Mouse (Mus musculus) urinary bladder, postnatal 4 days (tissue): ENCODE measurements around the gene Snapc4.
"Not testable (repeated sequence)": the region's sequence is repeated elsewhere in the genome, so short reads cannot be mapped to it uniquely, and the experiment has no call there.

ENCODE experiments used
- DNase-seq, 2 experiments: peaks; one replicate each; pipeline ENCODE4 v3.0.0; 2021 to 2022; ENCODE audit warnings: low spot score in 2 of 2

The Snapc4 gene

DNA sequence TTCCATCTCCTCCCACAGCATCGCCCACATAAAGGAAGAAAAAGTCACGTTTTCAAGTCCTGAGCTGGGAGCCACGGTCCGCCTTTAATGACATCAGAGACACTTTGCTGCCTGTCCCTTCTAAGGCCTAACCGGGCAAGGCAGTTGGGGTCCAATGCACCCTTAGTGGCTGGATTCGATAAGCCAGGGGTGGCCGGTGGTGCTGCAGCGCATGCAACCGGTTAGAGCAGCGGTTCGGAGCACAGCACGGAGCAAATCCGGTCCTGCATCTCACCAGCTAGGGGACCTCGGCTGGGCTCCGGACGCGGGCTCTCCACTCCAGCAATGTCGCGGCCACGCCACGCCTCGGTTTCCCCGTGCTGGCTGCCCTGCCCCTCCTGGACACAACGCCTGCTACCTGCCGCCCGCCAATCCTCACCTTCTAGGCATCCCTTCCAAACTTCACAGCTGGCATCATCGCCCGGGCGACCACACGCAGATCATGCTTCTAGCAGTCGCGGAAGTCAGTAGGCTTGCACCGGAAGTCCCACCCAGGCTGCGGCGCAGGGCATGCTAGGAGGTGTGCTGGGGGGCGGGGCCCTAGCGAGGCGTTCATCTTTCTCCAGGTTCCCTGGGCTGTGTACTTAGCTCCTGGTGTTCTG, at the start of gene Snapc4:
Gene Snapc4 (minus strand): TSS at position 523 of the 641 bp plus-strand sequence.
- peak; percentile 77 to 82 for DNase-seq

DNA sequence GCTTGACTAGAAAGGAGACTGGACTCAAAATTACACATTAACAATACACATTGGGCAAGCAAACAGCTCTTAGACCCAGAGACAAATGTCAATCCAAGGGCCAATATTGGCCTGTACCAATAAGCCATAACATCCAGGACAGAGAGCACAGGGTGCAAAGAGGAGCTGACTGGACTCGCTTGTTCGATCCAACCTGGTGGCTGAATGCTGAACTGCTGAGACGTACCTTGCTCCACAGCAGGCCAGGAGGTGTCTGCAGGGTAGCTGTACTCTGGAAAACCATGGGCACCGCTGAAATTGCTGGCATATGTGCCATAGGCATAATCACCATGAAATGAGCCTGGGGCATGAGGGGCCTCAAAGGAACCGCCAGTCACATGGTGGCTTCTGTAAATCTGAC, 49.4 kb upstream of the Snapc4 start:
- no peak for DNase-seq

DNA sequence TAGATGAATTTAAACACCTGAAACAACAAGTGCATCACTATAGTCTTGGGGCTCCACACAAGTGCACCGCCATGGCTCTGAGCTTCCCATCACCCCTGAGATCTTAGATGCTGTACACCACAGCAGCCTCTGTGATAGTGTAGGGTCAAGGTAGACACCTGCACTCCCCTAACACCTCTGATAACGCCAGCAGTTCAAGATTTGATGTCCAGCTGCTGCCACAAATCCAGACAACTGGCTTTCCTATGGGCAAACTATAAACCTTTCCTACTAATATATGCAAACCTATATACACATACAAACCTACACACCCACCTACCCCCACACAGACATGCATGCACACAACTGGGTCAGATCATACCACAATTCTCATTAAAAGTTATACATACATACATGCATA, 44.1 kb upstream of the Snapc4 start:
- DNase-seq: no peak

DNA sequence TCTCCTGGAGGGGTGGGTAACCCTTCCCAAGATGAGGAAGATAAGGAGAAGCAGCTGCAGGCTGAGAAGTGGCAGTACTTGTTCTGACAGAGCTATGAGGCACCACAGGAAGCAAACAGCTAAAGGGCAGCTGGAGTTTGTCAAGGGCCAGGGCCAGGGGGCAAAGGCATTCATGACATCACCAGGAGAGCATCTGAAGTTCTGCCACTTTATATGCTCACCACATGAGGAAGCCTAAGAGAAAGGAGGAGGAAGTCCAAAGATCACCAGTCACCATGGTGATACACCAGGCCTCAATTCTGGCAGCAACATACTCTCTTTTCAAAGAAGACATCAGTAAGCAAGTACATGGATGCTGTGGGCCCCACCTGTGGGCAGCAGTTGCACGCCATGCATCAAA, 42.6 kb upstream of the Snapc4 start:
- DNase-seq: no peak

DNA sequence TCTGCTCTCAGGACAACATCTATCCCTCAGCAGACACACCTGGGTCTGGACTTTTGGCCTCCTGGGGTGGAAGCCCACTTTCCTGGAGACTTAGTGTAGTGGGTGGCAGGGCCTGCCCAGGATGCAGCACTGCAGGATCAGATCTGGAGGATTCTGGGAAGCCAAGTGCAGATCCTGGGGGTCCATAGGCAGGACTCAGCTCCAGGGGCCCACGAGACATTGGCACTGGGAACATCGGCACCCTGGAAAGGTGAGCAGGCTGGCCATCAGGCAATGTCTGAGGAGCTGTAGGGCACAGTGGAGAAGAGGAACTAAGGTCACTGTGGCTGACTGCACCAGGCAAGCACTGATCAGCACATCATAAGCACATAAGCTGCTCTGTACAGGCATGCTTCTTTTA, 41.5 kb upstream of the Snapc4 start:
- no peak for DNase-seq

DNA sequence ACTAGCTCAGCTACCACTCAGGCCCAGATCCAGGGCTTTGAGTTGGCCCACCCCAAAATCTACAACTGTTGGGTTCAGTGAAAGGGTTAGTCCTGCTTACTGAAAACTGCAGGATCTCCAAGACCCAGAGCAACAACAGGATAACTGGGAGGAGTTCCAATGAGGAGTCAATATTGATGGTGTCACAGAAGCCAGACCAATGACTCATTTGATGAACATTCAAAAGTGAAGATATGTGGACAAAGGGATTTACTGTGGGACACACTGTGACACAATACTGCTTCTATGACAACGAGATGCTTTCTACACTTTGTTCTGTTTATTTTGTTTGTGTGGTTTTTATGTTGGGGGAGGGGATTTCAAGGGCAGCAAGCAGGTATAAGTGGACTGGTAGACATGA, 37.7 kb upstream of the Snapc4 start:
- no peak for DNase-seq

DNA sequence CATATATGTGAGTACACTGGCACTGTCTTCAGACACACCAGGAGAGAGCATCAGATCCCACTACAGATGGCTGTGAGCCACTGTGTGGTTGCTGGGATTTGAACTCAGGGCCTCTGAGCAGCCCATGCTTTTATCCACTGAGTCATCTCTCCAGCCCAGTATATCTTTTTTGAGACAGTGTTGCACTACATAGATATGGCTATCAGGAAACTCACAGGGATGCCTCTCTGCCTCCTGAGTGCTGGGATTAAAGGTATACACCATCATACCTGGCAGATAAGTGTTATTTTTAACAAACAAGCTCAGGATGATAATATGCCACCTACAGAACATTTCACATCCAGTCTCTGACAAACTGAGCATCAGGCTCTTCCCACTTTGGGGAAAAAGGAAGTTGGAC, 36.6 kb upstream of the Snapc4 start:
- DNase-seq: no peak

DNA sequence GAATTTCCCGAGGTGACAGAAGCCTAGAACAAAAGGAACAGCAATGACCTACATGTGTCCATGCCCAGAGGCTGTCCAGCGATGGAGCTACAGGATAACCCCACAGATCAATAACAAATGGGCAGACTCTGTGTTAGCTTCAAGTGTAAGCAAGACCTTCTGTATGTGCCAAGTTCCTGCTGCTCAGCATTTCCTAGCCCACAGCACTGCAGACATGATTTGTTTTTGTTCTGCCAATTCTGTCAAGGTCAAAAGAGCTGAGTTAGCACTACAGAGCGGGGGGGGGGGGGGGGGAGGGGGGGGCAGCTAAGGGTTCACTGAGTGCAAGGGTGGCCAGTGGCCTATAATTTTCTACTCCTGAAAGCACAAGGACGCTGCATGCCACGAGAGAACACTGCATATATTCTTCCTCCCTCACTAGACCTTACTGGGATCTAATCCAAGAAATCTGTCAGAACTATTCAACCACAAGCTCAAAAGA, 30.5 kb upstream of the Snapc4 start:
- no peak for DNase-seq

DNA sequence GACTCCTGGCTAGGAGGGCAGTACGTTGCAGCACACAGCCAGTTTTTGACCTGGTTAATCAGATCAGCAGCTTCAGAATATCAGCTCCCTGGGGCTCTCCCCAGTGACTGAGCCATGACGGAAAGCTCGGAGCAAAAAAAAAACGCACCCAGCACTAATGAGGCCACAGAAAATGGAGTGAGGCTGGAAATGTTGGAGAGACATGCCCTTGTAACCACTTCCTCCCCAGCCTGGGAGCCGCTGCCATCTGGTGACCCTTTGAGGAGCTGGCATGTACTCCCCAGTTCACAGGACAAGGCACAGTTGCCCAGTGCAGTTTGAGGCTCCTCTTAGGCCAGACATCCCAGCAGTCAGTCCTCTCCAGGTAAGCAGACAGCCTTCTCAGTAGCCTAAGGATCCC, 29.6 kb upstream of the Snapc4 start:
- DNase-seq: no peak

DNA sequence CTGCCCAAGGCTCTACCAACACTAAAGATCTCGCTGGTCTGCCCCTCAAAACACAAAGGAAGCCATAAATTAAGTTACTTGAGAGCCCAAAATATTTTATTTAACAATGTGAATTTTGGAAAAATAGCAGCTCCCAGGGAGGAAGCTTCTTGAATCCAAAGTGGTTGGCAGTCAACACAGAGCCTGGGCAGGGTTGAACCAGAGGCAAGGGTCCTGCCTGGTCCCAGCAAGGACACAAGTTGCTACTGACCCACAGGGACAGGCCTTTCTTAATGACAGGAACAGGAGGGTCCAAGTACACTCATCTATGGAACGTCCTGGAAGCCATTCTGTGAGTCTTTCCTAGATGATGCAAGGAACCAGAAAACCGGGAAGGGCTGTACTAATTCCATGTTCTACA, 28.9 kb upstream of the Snapc4 start:
- DNase-seq: no peak

DNA sequence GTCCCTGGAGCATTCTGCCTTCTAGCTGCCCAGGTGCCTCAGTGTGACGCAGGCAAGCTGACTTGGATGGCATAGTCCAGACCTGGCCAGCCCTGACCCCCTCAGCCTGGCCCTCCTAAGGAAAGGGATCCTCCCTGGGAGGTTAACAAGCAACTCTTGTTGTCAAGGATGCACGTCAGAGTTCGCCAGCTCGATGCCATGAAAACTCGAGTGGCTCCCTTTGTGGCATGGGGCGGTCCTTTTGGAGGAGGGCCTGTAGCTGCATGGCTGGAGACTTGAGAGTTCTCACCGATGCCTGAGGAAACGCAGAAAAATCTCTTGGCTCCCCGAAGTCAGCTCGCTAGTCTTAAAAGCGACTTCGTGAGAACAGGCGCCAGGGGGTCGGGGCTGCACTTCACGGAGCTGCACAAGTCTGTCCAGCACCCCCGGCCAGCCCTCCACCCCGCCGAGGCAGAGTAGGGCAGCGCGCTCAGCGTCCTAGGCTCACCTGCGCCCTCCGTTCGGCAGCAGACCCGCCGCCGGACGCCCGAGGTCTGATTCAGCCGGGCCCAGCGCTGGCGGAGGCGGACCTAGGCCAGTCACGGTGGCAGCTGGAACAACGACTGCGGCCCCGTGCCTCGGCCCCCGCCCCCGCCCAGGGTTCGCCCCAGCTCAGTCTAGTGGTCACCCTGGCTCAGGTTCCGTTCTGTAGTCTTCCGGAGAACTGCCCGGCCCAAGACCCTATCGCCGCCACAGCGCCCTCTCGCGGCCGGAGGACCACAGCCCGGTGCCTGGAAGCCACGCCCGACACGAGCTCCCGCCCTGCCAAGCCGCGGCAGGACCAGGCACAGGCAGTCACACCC, 28.3 kb upstream of the Snapc4 start, which contains the start of gene Inpp5e:
Gene Inpp5e (minus strand): TSS at position 689 of the 842 bp plus-strand sequence.
- peak; percentile 96 to 98 for DNase-seq

DNA sequence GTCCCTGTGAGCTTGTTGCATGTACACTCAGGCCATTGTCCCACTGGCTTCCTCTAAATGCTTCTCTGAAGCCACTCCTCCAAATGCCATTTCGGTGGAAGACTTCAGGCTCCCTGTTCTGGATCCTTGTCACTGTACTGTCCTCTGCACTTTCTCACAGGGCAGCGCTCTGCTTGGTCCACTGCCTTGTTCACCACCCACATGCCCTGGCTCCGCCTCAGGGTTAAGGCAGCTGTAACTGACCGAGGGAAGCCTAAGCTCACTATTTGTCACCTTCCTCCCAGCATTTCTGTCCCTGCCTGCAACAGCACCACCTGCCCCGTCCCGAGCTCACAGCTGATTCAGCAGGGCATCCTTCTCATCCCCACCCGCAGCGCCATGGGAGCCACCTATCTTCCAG, 22.9 kb upstream of the Snapc4 start:
- DNase-seq: no peak

DNA sequence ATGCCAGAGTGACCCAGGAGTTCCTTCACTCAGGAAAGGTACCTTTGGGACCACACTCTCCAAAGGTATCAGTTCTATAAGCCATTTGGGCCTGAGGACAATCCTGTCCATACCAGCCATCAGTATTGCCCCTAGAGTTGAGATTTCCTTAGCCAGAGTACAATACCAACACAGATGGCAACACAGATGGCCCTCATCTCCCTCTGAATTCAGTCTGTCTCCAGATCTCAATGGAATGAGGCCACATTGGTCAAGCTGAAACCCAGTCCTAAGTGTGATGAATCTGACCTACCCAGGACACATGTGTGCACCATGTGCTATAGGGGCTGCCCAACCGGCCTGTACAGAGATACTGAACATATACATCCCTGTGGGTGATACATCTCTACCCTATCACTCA, 21.8 kb upstream of the Snapc4 start:
- no peak for DNase-seq

DNA sequence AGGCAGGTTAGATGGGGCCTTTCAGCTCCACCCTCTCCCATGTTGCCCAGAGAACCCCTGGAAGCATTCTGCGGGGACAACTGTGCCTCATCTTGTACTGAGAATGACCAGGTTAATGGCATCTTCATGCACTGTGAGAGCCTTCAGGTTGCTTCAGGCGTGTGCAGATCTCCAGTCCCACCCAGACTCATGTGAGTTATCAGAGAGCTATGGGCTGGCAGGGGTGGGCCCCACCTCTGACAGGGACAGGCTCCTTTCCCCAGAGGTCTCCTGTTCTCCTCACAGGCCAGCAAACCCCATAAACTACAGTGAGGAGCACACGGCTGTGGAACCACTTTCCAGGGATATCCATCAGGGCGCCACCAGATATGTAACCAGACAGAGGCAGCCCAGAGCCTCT, 20.6 kb upstream of the Snapc4 start:
- no peak for DNase-seq

DNA sequence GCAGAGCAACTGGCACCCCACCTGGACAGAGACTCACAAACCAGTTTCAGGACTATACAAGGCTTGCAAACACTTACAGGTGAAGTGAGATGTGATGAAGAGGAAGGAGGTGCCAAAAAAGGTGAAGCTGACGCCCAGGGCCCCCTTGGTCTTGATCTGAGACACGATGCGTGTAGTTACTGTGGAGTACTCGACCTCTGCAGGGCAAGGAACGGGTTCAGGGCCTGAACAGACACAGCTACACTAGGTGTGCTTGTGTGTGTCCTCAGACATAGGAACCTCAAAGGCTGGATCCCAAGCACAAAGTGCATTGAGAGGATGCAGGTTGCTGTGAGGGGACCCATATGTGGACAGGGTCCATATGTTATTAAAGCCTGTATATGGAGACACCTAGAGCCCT, 19.8 kb upstream of the Snapc4 start:
- no peak for DNase-seq

DNA sequence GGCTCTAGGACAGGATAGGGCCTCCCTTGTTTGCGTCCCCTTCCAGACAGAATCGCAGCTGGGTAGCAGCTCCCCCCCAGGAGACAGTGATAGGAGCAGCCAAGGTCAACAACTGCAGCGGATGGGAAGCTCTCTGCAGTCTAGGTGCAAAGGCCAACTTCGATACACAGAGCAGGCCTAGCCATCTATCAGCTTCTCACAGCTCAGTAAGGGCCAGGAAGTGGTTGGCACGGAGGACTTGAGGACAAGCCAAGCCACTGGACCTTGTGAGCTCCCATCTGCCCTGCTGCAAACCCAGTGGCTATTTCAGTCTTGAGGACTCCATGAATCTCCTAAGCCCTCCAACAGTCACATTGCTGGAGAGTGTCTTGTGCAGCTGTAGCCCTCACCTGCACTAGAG, 19.2 kb upstream of the Snapc4 start:
- no peak for DNase-seq

DNA sequence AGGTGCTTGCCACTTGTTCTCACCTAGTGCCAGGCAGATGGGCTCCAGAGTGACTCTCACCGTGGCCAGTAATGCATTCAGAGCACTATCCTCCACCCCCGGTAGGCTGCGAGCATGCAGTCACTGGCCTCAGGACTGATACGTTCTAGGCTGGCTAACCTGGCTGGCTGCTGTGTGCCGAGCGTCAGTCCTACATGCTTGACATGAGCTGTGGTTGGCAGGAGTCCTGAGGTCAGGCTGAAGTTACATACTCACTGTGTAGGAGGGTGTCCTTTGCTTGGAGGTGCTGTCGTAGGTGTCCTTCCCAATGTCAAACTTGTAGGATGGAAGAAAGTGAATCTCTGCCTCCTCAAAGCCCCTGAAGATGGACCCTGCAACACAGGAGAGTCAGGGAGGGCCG, 18.5 kb upstream of the Snapc4 start:
- no peak for DNase-seq

DNA sequence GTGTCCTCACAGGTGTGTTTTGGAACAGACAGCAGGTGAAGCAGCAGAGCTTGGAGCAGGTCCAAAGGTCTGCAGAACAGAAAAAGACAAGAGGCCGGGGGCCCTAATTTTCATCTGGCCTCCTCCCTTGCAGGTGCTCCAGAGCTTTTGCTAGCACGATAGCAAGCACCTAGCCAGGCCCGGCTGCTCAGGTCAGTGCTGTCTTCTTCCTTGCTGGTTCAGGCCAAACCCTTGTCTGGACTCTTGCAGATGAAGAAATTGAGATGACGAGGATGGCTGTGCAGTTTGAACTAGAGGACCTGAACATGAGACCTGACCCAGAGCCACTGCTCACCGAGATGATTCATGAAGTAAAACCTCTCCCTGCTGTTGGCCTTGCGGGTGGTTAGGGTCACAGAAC, 11.2 kb upstream of the Snapc4 start:
- no peak for DNase-seq

DNA sequence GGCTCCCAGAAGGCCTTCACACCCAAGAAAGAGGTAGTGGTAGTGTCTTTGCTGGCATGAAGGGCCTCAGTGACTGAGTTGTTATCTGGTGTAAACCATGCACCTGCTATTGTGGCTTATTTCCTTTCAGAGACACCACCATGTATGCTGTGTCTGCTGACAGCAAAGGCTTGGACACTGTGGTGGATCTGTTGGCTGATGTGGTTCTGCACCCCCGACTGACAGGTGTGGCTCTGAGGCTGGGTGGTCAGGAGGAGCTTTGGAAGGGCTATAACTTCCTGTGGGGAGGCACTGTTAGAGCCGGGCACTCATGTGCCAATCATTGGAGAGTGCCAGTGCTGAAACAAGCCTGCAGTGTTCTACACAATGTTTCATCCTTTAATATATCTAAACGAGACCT, 10.5 kb upstream of the Snapc4 start:
- DNase-seq: no peak

DNA sequence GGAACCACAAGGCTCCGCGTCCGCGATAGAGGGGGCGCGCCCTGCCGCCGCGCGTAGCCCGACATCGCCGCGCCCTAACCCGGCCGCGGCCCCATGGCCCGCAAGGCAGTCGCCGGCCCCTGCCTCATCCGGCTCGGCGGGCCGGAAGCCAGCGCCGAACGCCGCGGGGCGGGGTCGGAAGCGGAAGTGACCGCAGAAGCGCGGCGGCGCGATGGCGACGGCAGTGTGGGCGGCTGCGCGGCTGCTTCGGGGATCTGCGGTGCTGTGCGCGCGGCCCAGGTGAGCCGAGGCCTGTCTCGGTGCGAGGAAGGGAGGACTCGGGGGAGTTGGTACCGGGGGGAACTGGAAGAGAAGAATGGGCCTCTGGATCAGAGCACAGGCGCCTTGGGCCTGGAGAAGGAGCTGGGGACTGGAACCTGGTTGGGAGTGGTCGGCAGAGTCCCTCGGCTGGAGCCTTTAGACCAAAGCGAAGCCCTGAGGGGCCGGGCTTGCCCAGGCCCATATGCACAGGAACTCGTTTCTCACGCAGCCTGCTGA, 8.8 kb upstream of the Snapc4 start, which contains the start of the genes Entr1 and Pmpca:
Gene Entr1 (minus strand): TSS at position 163 of the 537 bp plus-strand sequence.
Gene Pmpca (plus strand): TSS at position 186 of the 537 bp plus-strand sequence.
- peak; percentile 79 to 85 for DNase-seq

DNA sequence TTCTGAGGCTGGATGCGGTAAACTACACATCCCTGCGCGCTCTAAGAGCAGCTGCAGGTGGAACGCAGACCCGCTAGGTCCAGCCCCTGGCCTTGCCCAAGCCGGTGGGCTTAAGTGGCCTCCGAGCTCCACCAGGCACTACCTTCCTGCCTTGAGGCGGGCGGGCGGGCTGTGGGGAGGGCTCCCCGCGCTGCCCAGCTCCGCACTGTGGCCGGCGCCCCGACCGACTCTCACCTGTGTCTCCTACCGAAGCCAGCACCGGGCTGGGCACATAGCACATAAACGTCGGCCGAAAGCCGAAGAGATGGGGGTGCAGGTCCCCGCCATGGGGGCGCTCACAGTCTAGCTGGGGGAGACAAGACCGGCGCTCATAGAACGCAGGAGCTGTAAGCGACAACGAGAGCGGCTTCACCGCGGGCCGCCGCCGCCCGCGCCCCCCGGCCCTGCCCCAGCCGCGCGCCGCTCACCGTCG, 8.3 kb upstream of the Snapc4 start:
- no peak for DNase-seq

DNA sequence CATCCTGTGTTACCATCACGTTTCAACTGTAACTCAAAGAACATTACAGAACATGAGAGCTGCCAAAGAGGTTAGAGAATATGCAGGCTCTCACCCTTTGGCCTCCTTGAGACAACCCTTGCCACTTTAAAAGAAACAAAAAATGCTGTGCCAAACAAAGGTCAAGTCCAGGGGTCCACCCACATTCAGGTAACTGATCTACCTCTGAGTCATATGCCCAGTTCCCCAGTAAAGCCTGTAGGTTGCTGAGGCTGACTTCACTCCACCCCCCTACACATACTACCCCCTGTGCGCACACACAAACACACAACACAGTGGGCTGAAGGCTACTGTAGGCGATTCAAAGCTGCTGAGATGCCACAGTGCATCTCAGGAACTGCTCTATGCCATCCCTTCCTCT, 7.3 kb upstream of the Snapc4 start:
- DNase-seq: no peak

DNA sequence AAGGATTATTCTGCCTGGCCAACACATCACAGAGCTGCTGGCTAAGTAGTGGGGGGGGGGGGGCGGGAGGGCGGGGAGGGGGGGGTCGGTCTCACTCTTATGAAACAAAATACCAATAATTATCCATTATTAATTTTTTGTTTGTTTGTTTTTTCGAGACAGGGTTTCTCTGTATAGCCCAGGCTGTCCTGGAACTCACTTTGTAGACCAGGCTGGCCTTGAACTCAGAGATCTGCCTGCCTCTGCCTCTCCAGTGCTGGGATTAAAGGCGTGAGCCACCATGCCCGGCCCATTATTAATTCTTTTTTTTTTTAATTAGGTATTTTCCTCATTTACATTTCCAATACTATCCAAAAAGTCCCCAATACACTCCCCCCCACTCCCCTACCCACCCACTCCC, 418 bp upstream of the Snapc4 start:
- not testable (repeated sequence) for DNase-seq
